Mouse (Mus musculus): ENCODE results near the gene Sae1.

The Sae1 gene

DNA sequence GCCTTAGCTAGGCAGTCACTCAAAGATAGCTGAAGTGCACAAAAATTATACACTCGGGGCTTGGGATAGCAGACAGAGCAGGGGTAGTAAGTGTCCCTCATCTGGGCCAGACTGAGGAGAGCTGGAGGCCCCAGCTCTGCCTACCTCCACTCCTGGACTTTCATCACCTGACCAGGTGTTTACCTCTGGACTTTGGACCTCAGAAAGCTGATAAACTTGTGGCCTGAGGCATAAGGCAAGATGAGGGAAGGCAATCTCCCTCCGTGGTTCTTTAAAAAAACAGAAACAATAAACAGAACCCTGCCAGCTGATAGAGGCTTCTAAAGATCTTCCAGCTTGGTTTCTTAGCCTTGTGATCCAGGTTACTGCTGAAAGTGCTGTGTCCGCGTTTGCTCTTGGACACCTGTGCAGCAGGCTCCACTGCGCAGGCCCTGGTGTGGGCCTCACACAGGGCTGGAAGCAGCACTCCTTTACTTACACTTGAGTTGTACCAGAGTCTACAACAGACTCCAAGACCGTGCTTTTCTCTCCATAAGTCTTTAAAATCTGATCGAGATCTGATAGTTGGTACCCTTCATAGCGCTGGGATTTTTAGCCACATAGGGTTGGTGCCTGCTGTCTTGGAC lies 33.0 kb upstream of the Sae1 start:
- H3K36me3 ChIP-seq (ENCODE audit: insufficient read depth, low read length): peaks cover 99% of the 10 kb centered on the region
- TF ChIP-seq NANOG (IDR thresholded peaks at IDR 0.05; ENCODE audit: borderline replicate concordance, low read length): no peak
- TF ChIP-seq POU5F1 (IDR thresholded peaks at IDR 0.05; ENCODE audit: borderline replicate concordance, low read length): no peak
- H3K9me3 ChIP-seq (ENCODE audit: low read length): no peaks in the 10 kb centered on the region
- no peaks in the 10 kb centered on the region for H3K27me3 ChIP-seq (ENCODE audit: insufficient read depth, low read length)
- no peak overlapping the region for H3K4me3 ChIP-seq (replicated peaks; ENCODE audit: low read length)
- peaks cover 32% of the 10 kb centered on the region for H3K4me1 ChIP-seq (replicated peaks; ENCODE audit: low read depth, low read length)

DNA sequence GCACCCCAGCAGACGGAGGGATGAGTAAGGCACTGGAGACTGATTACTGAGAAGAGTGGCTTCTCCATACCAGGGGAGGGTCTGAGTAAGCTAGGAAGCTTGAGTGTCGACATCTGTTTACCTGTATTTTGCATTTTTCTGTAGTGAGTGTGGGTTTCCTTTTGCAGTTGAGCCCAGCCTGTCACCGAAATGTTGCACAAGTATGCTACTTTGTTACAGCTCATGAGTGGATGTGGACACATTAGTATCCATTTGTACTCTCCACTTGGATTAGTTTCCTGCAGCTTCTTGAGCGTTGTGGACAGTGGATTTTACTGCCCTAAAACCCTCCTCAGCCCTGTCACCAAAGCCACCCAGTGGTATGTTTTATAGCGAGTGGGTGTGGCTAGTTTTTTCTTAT lies 31.1 kb upstream of the Sae1 start:
- Histone ChIP-seq H3K36me3 (ENCODE audit: insufficient read depth, low read length) (peaks cover 96% of the 10 kb centered on the region), H3K27me3 (ENCODE audit: insufficient read depth, low read length) (no peaks in the 10 kb centered on the region)
- TF ChIP-seq NANOG (IDR thresholded peaks at IDR 0.05; ENCODE audit: borderline replicate concordance, low read length) (no peak), POU5F1 (IDR thresholded peaks at IDR 0.05; ENCODE audit: borderline replicate concordance, low read length) (no peak), CTCF (conservative IDR thresholded peaks at IDR 0.05; ENCODE audit: low read length) (no peak)

DNA sequence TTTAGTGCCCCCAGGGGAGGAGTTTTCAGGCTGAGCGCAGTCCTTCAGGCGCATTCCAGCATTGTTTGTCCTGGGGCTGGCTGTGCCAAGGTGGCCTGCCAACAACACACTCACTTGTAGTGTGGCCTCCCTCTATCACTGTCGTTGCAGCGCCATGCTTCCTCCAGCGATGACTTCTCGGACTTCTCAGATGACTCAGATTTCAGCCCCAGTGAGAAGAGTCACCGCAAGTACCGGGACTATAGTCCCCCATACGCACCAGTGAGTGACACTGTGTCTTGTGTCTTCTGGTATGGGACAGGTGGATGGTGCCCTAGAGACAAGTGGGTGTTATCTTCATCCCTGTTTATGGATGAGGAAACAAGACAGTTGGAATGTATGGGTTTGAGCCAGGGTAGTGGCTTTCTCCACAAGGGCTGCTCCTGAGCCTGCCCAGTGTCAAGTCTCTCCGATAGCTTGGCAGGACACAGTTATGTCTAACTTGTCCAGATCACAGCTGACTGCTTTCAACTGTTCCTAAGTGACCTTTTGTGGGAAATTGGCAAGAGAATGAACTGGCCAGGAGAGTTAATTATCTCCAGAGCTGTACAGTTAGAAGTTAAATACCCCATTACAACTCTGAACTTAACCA lies 29.6 kb upstream of the Sae1 start:
- Histone ChIP-seq H3K36me3 (ENCODE audit: insufficient read depth, low read length) (peaks cover 96% of the 10 kb centered on the region), H3K27me3 (ENCODE audit: insufficient read depth, low read length) (no peaks in the 10 kb centered on the region), H3K4me3 (replicated peaks; ENCODE audit: low read length) (no peak overlapping the region), H3K4me1 (replicated peaks; ENCODE audit: low read depth, low read length) (peaks cover 59% of the 10 kb centered on the region), H3K9me3 (ENCODE audit: low read length) (no peaks in the 10 kb centered on the region)
- TF ChIP-seq CTCF (conservative IDR thresholded peaks at IDR 0.05; ENCODE audit: low read length): no peak
- no peak for TF ChIP-seq NANOG (IDR thresholded peaks at IDR 0.05; ENCODE audit: borderline replicate concordance, low read length)
- no peak for TF ChIP-seq POU5F1 (IDR thresholded peaks at IDR 0.05; ENCODE audit: borderline replicate concordance, low read length)

More for the DNA sequence above, 31.1 kb upstream of the Sae1 start:
- Histone ChIP-seq H3K9me3 (ENCODE audit: low read length) (no peaks in the 10 kb centered on the region), H3K4me1 (replicated peaks; ENCODE audit: low read depth, low read length) (peaks cover 46% of the 10 kb centered on the region), H3K4me3 (replicated peaks; ENCODE audit: low read length) (no peak overlapping the region)

DNA sequence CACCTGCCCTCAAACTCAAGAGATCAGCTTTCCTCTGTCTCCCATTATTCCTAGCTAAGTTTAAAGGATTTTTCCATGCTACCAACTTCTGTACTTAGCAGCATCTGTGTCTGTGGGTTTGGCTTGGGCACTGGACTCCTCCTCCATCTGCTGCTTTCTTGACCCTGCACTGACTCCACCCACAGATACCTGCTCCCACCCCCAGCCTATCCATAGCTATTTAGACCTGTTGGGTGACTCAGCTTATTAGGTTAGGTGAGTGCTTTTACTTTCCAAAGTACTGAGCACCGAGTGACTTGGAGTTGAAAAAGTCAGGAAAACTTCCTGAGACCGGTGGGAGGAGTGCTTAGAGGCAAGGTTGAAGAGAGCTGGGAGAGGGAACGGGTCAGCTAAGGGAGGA lies 27.8 kb upstream of the Sae1 start:
- Histone ChIP-seq H3K27me3 (ENCODE audit: insufficient read depth, low read length) (no peaks in the 10 kb centered on the region), H3K4me1 (replicated peaks; ENCODE audit: low read depth, low read length) (peaks cover 65% of the 10 kb centered on the region)
- TF ChIP-seq POU5F1 (IDR thresholded peaks at IDR 0.05; ENCODE audit: borderline replicate concordance, low read length) (no peak), CTCF (conservative IDR thresholded peaks at IDR 0.05; ENCODE audit: low read length) (no peak), NANOG (IDR thresholded peaks at IDR 0.05; ENCODE audit: borderline replicate concordance, low read length) (no peak)

DNA sequence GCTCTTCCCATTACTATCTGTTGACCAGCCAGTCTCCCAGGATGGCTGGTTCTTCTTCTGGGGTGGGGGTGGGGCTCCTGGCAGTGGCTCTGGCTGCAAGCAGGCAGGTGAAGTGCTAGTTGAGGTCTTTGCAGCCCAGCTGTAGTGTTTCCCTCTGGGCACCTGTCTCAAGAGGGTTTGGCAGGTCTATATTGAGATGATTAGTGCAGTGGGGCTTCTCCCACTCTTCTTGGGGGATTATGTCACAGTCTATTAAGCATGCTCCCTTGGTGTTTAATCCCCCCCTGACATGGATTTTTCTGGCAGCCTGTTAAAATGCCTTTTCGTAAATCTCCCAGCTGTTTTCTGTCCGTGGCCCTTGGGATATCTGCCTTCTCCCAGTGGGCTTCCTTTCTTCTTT lies 25.3 kb upstream of the Sae1 start:
- no peak overlapping the region for H3K4me3 ChIP-seq (replicated peaks; ENCODE audit: low read length)
- TF ChIP-seq NANOG (IDR thresholded peaks at IDR 0.05; ENCODE audit: borderline replicate concordance, low read length) (no peak), POU5F1 (IDR thresholded peaks at IDR 0.05; ENCODE audit: borderline replicate concordance, low read length) (no peak), CTCF (conservative IDR thresholded peaks at IDR 0.05; ENCODE audit: low read length) (no peak)
- H3K36me3 ChIP-seq (ENCODE audit: insufficient read depth, low read length): peaks cover 87% of the 10 kb centered on the region
- H3K4me1 ChIP-seq (replicated peaks; ENCODE audit: low read depth, low read length): peaks cover 74% of the 10 kb centered on the region
- no peaks in the 10 kb centered on the region for H3K9me3 ChIP-seq (ENCODE audit: low read length)
- no peaks in the 10 kb centered on the region for H3K27me3 ChIP-seq (ENCODE audit: insufficient read depth, low read length)

More for the DNA sequence above, 27.8 kb upstream of the Sae1 start:
- peaks cover 96% of the 10 kb centered on the region for H3K36me3 ChIP-seq (ENCODE audit: insufficient read depth, low read length)
- no peaks in the 10 kb centered on the region for H3K9me3 ChIP-seq (ENCODE audit: low read length)
- no peak overlapping the region for H3K4me3 ChIP-seq (replicated peaks; ENCODE audit: low read length)

DNA sequence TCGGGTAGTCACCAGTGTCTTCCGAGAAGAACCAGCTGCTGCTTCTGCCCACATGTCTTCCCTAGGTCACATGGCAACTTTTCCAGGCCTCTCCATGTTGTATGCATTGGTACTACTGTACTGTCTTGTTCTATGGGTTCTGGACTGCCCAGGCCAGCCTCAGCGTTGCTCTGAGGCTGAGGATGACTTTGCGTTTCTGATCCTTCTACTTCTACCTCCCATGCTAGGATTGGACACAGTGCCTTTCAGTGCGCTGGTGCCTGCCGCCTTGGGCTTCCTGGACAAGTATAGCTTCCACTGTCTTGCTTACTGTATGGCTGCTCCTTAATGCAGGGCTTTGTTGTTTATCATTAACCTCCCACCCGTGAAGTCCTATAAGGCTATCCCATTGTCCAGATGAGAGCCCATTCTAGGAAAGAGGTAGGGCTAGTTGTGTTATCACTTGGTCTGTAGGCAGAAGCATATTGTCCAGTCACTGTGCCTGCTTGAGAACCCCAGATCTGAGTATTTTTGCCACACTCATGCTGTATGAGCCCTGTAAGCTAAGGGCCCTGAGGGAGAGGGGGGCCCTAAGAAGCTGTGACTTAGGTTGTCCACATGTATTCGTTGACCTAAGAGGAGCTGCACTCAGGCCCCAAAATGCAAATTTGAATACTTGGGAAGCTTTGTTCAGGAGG lies 24.8 kb upstream of the Sae1 start:
- no peaks in the 10 kb centered on the region for H3K27me3 ChIP-seq (ENCODE audit: insufficient read depth, low read length)
- no peaks in the 10 kb centered on the region for H3K9me3 ChIP-seq (ENCODE audit: low read length)
- no peak for TF ChIP-seq CTCF (conservative IDR thresholded peaks at IDR 0.05; ENCODE audit: low read length)
- no peak for TF ChIP-seq NANOG (IDR thresholded peaks at IDR 0.05; ENCODE audit: borderline replicate concordance, low read length)
- no peak for TF ChIP-seq POU5F1 (IDR thresholded peaks at IDR 0.05; ENCODE audit: borderline replicate concordance, low read length)

DNA sequence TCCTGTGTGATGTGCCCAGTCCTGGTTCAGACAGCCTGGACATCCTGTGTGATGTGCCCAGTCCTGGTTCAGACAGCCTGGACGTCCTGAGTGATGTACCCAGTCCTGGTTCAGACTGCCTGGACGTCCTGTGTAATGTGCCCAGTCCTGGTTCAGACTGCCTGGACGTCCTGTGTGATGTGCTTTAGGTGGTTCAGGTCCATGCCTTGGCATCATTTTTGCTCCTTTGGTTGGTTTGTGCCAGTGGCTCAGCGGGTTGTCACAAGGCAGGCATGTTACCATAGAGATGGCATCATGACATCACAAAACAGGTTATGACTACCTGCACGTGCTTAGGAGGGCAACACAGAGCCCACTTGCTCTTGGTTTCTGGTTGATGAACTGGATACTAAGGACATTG lies 23.5 kb upstream of the Sae1 start:
- peaks cover 83% of the 10 kb centered on the region for H3K36me3 ChIP-seq (ENCODE audit: insufficient read depth, low read length)
- H3K9me3 ChIP-seq (ENCODE audit: low read length): no peaks in the 10 kb centered on the region
- TF ChIP-seq NANOG (IDR thresholded peaks at IDR 0.05; ENCODE audit: borderline replicate concordance, low read length) (no peak), POU5F1 (IDR thresholded peaks at IDR 0.05; ENCODE audit: borderline replicate concordance, low read length) (no peak)
- peaks cover 74% of the 10 kb centered on the region for H3K4me1 ChIP-seq (replicated peaks; ENCODE audit: low read depth, low read length)
- no peak overlapping the region for H3K4me3 ChIP-seq (replicated peaks; ENCODE audit: low read length)
- no peaks in the 10 kb centered on the region for H3K27me3 ChIP-seq (ENCODE audit: insufficient read depth, low read length)

More for the DNA sequence above, 24.8 kb upstream of the Sae1 start:
- H3K4me3 ChIP-seq (replicated peaks; ENCODE audit: low read length): no peak overlapping the region
- peaks cover 87% of the 10 kb centered on the region for H3K36me3 ChIP-seq (ENCODE audit: insufficient read depth, low read length)
- peaks cover 75% of the 10 kb centered on the region for H3K4me1 ChIP-seq (replicated peaks; ENCODE audit: low read depth, low read length)

DNA sequence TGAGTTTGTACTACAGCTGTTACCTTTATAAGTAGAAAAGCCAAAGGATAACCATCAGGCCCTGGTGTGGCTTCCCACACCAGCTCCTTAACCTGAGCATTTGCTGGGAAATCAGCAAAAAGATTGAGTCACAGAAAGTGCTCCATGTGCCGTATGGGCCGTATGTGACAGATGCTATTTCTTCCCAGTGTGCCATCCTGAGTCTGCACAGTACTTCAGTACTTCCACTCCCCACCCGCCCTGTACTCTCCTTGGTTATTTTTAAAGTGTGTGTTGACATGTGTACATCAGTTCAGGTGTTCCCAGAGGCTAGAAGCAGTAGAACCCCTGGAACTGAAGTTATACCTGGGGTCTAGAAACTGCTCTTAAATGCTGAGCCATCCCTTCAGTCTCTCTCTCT lies 19.4 kb upstream of the Sae1 start:
- Histone ChIP-seq H3K27me3 (ENCODE audit: insufficient read depth, low read length) (no peaks in the 10 kb centered on the region), H3K4me1 (replicated peaks; ENCODE audit: low read depth, low read length) (peaks cover 72% of the 10 kb centered on the region), H3K9me3 (ENCODE audit: low read length) (no peaks in the 10 kb centered on the region), H3K36me3 (ENCODE audit: insufficient read depth, low read length) (peaks cover 77% of the 10 kb centered on the region), H3K4me3 (replicated peaks; ENCODE audit: low read length) (no peak overlapping the region)
- TF ChIP-seq POU5F1 (IDR thresholded peaks at IDR 0.05; ENCODE audit: borderline replicate concordance, low read length) (no peak), NANOG (IDR thresholded peaks at IDR 0.05; ENCODE audit: borderline replicate concordance, low read length) (no peak), CTCF (conservative IDR thresholded peaks at IDR 0.05; ENCODE audit: low read length) (no peak)

Measured in E14TG2a.4 (cell line).